Mouse (Mus musculus): ENCODE measurements around the gene Cd164l2.

Cd164l2 gene

GRCm38 (mm10) chr4:133255392-133255791, 43.5 kb downstream of the Cd164l2 start:
- DNase-seq (ENCODE audit: low spot score in 2 of 2) = no peak

GRCm38 (mm10) chr4:133256820-133257219, 44.9 kb downstream of the Cd164l2 start:
- no peak for DNase-seq (ENCODE audit: low spot score in 2 of 2)

GRCm38 (mm10) chr4:133257230-133257629, 45.3 kb downstream of the Cd164l2 start:
- DNase-seq (ENCODE audit: low spot score in 2 of 2) = no peak

- no peak for DNase-seq (ENCODE audit: low spot score in 2 of 2)
Measured at GRCm38 (mm10) chr4:133257798-133258408, 46.0 kb downstream of the Cd164l2 start.

GRCm38 (mm10) chr4:133261641-133262374, 49.9 kb downstream of the Cd164l2 start:
- no peak for DNase-seq (ENCODE audit: low spot score in 2 of 2)

GRCm38 (mm10) chr4:133262375-133262765, 50.4 kb downstream of the Cd164l2 start:
- no peak for DNase-seq (ENCODE audit: low spot score in 2 of 2)

GRCm38 (mm10) chr4:133262882-133263281, 51.0 kb downstream of the Cd164l2 start, which contains the start of gene Sytl1:
Gene Sytl1, minus strand, starts transcription at chr4:133263113.
- DNase-seq (ENCODE audit: low spot score in 2 of 2) = no peak

- DNase-seq (ENCODE audit: low spot score in 2 of 2) = no peak
Measured at GRCm38 (mm10) chr4:133263756-133264155, 51.8 kb downstream of the Cd164l2 start.

- DNase-seq (ENCODE audit: low spot score in 2 of 2) = no peak
Measured at GRCm38 (mm10) chr4:133264559-133264958, 52.6 kb downstream of the Cd164l2 start.

GRCm38 (mm10) chr4:133265297-133265696, 53.4 kb downstream of the Cd164l2 start:
- DNase-seq (ENCODE audit: low spot score in 2 of 2) = no peak

GRCm38 (mm10) chr4:133265759-133266158, 53.8 kb downstream of the Cd164l2 start:
- no peak for DNase-seq (ENCODE audit: low spot score in 2 of 2)

GRCm38 (mm10) chr4:133266248-133266880, 54.4 kb downstream of the Cd164l2 start:
- no peak for DNase-seq (ENCODE audit: low spot score in 2 of 2)

GRCm38 (mm10) chr4:133268931-133269330, 57.0 kb downstream of the Cd164l2 start:
- no peak for DNase-seq (ENCODE audit: low spot score in 2 of 2)

GRCm38 (mm10) chr4:133269596-133269995, 57.7 kb downstream of the Cd164l2 start:
- no peak for DNase-seq (ENCODE audit: low spot score in 2 of 2)

GRCm38 (mm10) chr4:133270929-133271328, 59.0 kb downstream of the Cd164l2 start:
- DNase-seq (ENCODE audit: low spot score in 2 of 2) = no peak
